Mouse (Mus musculus): ENCODE results near the gene Mia. TPM values are rescaled to one million over a fixed set of nuclear protein-coding genes. Genes with fewer than 3 reads are reported as not detected.

The Mia gene
- polyA plus RNA-seq, 1 experiment from 2014 or later, result 4.4 TPM

GRCm38 (mm10) chr7:27164112-27164947 is 16.6 kb downstream of the Mia start:
- ATAC-seq (replicated peaks; ENCODE audit: insufficient number of reproducible peaks, low FRiP score, low TSS enrichment, low read depth), result no peak
- no peak for DNase-seq (ENCODE audit: low spot score)
- Histone ChIP-seq H3K4me2 (ENCODE audit: low read depth, low read length) (peak overlapping the region; percentile 25), H3K27me3 (ENCODE audit: control insufficient read depth, insufficient read depth, low read length) (no peaks in the 10 kb centered on the region), H3K4me3 (ENCODE audit: low read depth, low read length) (no peak overlapping the region), H3K4me1 (ENCODE audit: control insufficient read depth, insufficient read depth, low read length) (peaks cover 11% of the 10 kb centered on the region), H3K9ac (replicated peaks; ENCODE audit: low read length) (peak overlapping the region; percentile 10; the same call in 1 of the 2 replicates), H3K27ac (replicated peaks; ENCODE audit: low read depth, low read length) (no peak overlapping the region), H3K9me3 (replicated peaks; ENCODE audit: control insufficient read depth, low read length) (no peaks in the 10 kb centered on the region), H3K36me3 (replicated peaks; ENCODE audit: control insufficient read depth, insufficient read depth, low read depth, low read length) (peaks cover 6% of the 10 kb centered on the region)
- 84% methylated on average over 33 of the region's 33 CpGs for WGBS

GRCm38 (mm10) chr7:27163450-27163805 is 17.5 kb downstream of the Mia start:
- Histone ChIP-seq H3K4me3 (ENCODE audit: low read depth, low read length) (no peak overlapping the region), H3K27ac (replicated peaks; ENCODE audit: low read depth, low read length) (no peak overlapping the region), H3K4me2 (ENCODE audit: low read depth, low read length) (no peak overlapping the region), H3K36me3 (replicated peaks; ENCODE audit: control insufficient read depth, insufficient read depth, low read depth, low read length) (peaks cover 15% of the 10 kb centered on the region), H3K9me3 (replicated peaks; ENCODE audit: control insufficient read depth, low read length) (no peaks in the 10 kb centered on the region), H3K4me1 (ENCODE audit: control insufficient read depth, insufficient read depth, low read length) (peaks cover 11% of the 10 kb centered on the region), H3K27me3 (ENCODE audit: control insufficient read depth, insufficient read depth, low read length) (no peaks in the 10 kb centered on the region), H3K9ac (replicated peaks; ENCODE audit: low read length) (no peak overlapping the region; the same call in 1 of the 2 replicates)
- WGBS, result 75% methylated on average over 5 of the region's 5 CpGs
- DNase-seq (ENCODE audit: low spot score) (no peak), ATAC-seq (replicated peaks; ENCODE audit: insufficient number of reproducible peaks, low FRiP score, low TSS enrichment, low read depth) (no peak)

GRCm38 (mm10) chr7:27162780-27163449 is 18.0 kb downstream of the Mia start:
- Histone ChIP-seq H3K27ac (replicated peaks; ENCODE audit: low read depth, low read length) (no peak overlapping the region), H3K4me2 (ENCODE audit: low read depth, low read length) (no peak overlapping the region), H3K9ac (replicated peaks; ENCODE audit: low read length) (no peak overlapping the region; the same call in 1 of the 2 replicates), H3K9me3 (replicated peaks; ENCODE audit: control insufficient read depth, low read length) (no peaks in the 10 kb centered on the region), H3K27me3 (ENCODE audit: control insufficient read depth, insufficient read depth, low read length) (no peaks in the 10 kb centered on the region), H3K36me3 (replicated peaks; ENCODE audit: control insufficient read depth, insufficient read depth, low read depth, low read length) (peaks cover 15% of the 10 kb centered on the region), H3K4me3 (ENCODE audit: low read depth, low read length) (no peak overlapping the region), H3K4me1 (ENCODE audit: control insufficient read depth, insufficient read depth, low read length) (peaks cover 11% of the 10 kb centered on the region)
- ATAC-seq (replicated peaks; ENCODE audit: insufficient number of reproducible peaks, low FRiP score, low TSS enrichment, low read depth) (no peak), DNase-seq (ENCODE audit: low spot score) (no peak)
- WGBS, result 91% methylated on average over 5 of the region's 5 CpGs

GRCm38 (mm10) chr7:27161744-27162143 is 19.2 kb downstream of the Mia start:
- Histone ChIP-seq H3K4me2 (ENCODE audit: low read depth, low read length) (no peak overlapping the region), H3K4me1 (ENCODE audit: control insufficient read depth, insufficient read depth, low read length) (peaks cover 11% of the 10 kb centered on the region), H3K36me3 (replicated peaks; ENCODE audit: control insufficient read depth, insufficient read depth, low read depth, low read length) (peaks cover 15% of the 10 kb centered on the region), H3K9me3 (replicated peaks; ENCODE audit: control insufficient read depth, low read length) (no peaks in the 10 kb centered on the region), H3K27ac (replicated peaks; ENCODE audit: low read depth, low read length) (no peak overlapping the region), H3K4me3 (ENCODE audit: low read depth, low read length) (no peak overlapping the region), H3K27me3 (ENCODE audit: control insufficient read depth, insufficient read depth, low read length) (no peaks in the 10 kb centered on the region), H3K9ac (replicated peaks; ENCODE audit: low read length) (no peak overlapping the region; the same call in 1 of the 2 replicates)
- 82% methylated on average over 4 of the region's 4 CpGs for WGBS
- DNase-seq (ENCODE audit: low spot score), result no peak
- ATAC-seq (replicated peaks; ENCODE audit: insufficient number of reproducible peaks, low FRiP score, low TSS enrichment, low read depth), result no peak

GRCm38 (mm10) chr7:27160921-27161320 is 20.0 kb downstream of the Mia start:
- H3K36me3 ChIP-seq (replicated peaks; ENCODE audit: control insufficient read depth, insufficient read depth, low read depth, low read length), result peaks cover 15% of the 10 kb centered on the region
- no peak overlapping the region for H3K27ac ChIP-seq (replicated peaks; ENCODE audit: low read depth, low read length)
- no peak overlapping the region for H3K9ac ChIP-seq (replicated peaks; ENCODE audit: low read length)
- no peak overlapping the region for H3K4me3 ChIP-seq (ENCODE audit: low read depth, low read length)
- H3K4me2 ChIP-seq (ENCODE audit: low read depth, low read length), result no peak overlapping the region
- ATAC-seq (replicated peaks; ENCODE audit: insufficient number of reproducible peaks, low FRiP score, low TSS enrichment, low read depth), result no peak
- H3K4me1 ChIP-seq (ENCODE audit: control insufficient read depth, insufficient read depth, low read length), result peaks cover 11% of the 10 kb centered on the region
- DNase-seq (ENCODE audit: low spot score), result no peak
- H3K9me3 ChIP-seq (replicated peaks; ENCODE audit: control insufficient read depth, low read length), result no peaks in the 10 kb centered on the region
- WGBS, result 86% methylated on average over 3 of the region's 3 CpGs
- no peaks in the 10 kb centered on the region for H3K27me3 ChIP-seq (ENCODE audit: control insufficient read depth, insufficient read depth, low read length)

- 16% methylated on average over 8 of the region's 8 CpGs for WGBS
Observed at GRCm38 (mm10) chr7:27159882-27160281, 21.1 kb downstream of the Mia start.

GRCm38 (mm10) chr7:27159256-27159655 is 21.7 kb downstream of the Mia start:
- H3K4me3 ChIP-seq (ENCODE audit: low read depth, low read length), result no peak overlapping the region
- no peak for ATAC-seq (replicated peaks; ENCODE audit: insufficient number of reproducible peaks, low FRiP score, low TSS enrichment, low read depth)
- peaks cover 11% of the 10 kb centered on the region for H3K36me3 ChIP-seq (replicated peaks; ENCODE audit: control insufficient read depth, insufficient read depth, low read depth, low read length)
- H3K27me3 ChIP-seq (ENCODE audit: control insufficient read depth, insufficient read depth, low read length), result no peaks in the 10 kb centered on the region
- no peak overlapping the region for H3K27ac ChIP-seq (replicated peaks; ENCODE audit: low read depth, low read length)
- H3K4me2 ChIP-seq (ENCODE audit: low read depth, low read length), result no peak overlapping the region
- H3K9ac ChIP-seq (replicated peaks; ENCODE audit: low read length), result no peak overlapping the region
- 93% methylated on average over 6 of the region's 6 CpGs for WGBS
- no peaks in the 10 kb centered on the region; the same call in none of the 2 replicates for H3K4me1 ChIP-seq (ENCODE audit: control insufficient read depth, insufficient read depth, low read length)
- no peaks in the 10 kb centered on the region for H3K9me3 ChIP-seq (replicated peaks; ENCODE audit: control insufficient read depth, low read length)
- no peak for DNase-seq (ENCODE audit: low spot score)

More at GRCm38 (mm10) chr7:27159882-27160281, 21.1 kb downstream of the Mia start:
- DNase-seq (ENCODE audit: low spot score), result peak; percentile 86
- peaks cover 15% of the 10 kb centered on the region for H3K36me3 ChIP-seq (replicated peaks; ENCODE audit: control insufficient read depth, insufficient read depth, low read depth, low read length)
- H3K27me3 ChIP-seq (ENCODE audit: control insufficient read depth, insufficient read depth, low read length), result no peaks in the 10 kb centered on the region
- H3K9me3 ChIP-seq (replicated peaks; ENCODE audit: control insufficient read depth, low read length), result no peaks in the 10 kb centered on the region
- peaks cover 5% of the 10 kb centered on the region for H3K4me1 ChIP-seq (ENCODE audit: control insufficient read depth, insufficient read depth, low read length)
- H3K9ac ChIP-seq (replicated peaks; ENCODE audit: low read length), result no peak overlapping the region
- ATAC-seq (replicated peaks; ENCODE audit: insufficient number of reproducible peaks, low FRiP score, low TSS enrichment, low read depth), result peak; percentile 89
- no peak overlapping the region for H3K4me3 ChIP-seq (ENCODE audit: low read depth, low read length)
- H3K27ac ChIP-seq (replicated peaks; ENCODE audit: low read depth, low read length), result no peak overlapping the region
- no peak overlapping the region for H3K4me2 ChIP-seq (ENCODE audit: low read depth, low read length)

- no peak for DNase-seq (ENCODE audit: low spot score)
- Histone ChIP-seq H3K27ac (replicated peaks; ENCODE audit: low read depth, low read length) (no peak overlapping the region), H3K27me3 (ENCODE audit: control insufficient read depth, insufficient read depth, low read length) (no peaks in the 10 kb centered on the region), H3K9me3 (replicated peaks; ENCODE audit: control insufficient read depth, low read length) (no peaks in the 10 kb centered on the region), H3K4me2 (ENCODE audit: low read depth, low read length) (no peak overlapping the region), H3K4me3 (ENCODE audit: low read depth, low read length) (no peak overlapping the region), H3K36me3 (replicated peaks; ENCODE audit: control insufficient read depth, insufficient read depth, low read depth, low read length) (peaks cover 11% of the 10 kb centered on the region), H3K4me1 (ENCODE audit: control insufficient read depth, insufficient read depth, low read length) (no peaks in the 10 kb centered on the region), H3K9ac (replicated peaks; ENCODE audit: low read length) (no peak overlapping the region)
- 95% methylated on average over 9 of the region's 9 CpGs for WGBS
- no peak for ATAC-seq (replicated peaks; ENCODE audit: insufficient number of reproducible peaks, low FRiP score, low TSS enrichment, low read depth)
Observed at GRCm38 (mm10) chr7:27158171-27158570, 22.8 kb downstream of the Mia start.
